Mouse (Mus musculus): ENCODE data around the gene Hal.

DNA sequence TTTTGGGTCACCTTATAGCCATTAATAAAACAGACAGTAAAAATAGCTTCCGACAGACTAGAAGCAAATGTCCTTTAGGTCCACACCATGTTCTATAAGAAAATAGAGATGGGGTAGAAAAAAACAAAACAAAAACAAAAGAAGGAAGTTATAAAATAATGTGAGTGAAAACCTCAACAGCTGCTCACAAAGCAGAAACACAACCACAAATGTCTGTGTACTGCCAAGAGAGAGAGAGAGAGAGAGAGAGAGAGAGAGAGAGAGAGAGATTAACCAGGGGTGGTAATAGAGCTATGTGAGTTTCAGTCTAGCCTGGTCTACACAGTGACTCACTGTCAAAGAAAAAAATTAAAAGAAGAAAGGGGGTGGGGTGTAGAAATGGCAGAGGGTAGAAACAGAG is 53.0 kb downstream of the Hal start:
- TF ChIP-seq CTCF (IDR thresholded peaks at IDR 0.05; ENCODE audit: low read depth) (no peak), EP300 (IDR thresholded peaks at IDR 0.05; ENCODE audit: low read depth) (no peak)

Data from heart, postnatal 0 days (tissue).